Mouse (Mus musculus): ENCODE data around the gene Atp6ap1. TPM values are rescaled to one million over a fixed set of nuclear protein-coding genes. Genes with fewer than 3 reads are reported as not detected.

The Atp6ap1 gene
- total RNA-seq (2023) = 100 to 1,000 TPM; 263 to 299 TPM

DNA sequence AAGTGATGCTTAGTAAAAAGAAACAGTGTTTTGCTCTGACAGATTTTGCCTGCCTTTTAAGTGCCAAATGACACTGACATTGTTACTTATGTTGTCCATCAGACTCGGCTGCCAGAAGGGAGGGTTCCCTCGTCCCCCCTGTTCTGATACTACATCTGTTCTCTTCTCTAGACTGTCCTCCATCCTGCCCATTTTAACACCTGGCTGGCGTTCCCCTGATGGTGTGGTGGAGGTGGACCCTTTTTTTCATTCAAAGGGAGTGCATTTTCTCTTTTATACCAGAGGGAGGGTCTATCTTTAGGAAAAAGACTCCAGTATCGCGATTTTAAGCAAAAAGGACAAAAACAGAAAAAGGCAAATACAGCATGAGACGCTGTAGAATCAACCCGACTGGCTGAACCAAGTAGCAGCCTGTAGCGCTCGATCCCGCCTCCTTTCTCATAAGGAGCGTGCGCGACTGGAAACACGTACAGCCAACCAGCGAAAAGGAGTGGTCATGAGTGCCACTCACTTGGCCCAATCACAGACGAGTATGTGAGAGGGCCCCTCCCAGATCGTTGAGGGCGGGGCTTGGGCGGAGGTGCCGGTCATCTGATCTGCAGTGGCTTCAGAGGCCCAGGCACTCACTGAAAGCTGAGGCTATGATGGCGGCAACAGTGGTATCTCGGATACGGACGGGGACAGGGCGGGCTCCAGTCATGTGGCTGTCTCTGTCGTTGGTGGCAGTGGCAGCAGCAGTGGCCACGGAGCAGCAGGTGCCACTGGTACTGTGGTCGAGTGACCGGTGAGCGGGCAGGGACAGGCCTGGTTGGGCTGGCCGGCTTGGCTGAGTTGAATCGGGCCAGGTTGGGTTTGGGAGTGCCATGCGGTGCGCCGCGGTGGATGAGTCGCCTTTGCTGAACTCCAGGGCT lies at the start of gene Atp6ap1:
Atp6ap1 (plus strand) TSS at position 560 of the 911 bp plus-strand sequence.

DNA sequence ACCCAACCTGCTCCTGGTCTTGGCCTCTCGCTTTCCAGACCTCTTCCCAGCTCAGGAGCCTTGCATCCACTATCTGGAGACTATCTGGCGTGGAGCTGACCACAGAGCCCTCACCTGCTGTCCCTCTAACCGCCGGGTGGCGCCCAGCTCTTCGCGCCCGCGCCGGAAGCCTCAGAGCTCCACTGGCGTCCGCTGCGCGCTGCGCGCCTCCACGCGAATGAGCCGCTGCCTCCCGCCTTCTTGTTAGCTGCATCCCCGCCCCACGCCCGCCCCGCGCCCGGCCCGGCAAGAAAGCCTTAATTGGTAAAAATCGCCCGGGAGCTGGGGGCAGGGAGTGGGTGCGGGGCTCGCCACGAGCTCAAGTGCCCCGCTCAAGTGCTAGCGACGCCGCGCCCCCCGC lies 47.3 kb upstream of the Atp6ap1 start, which contains the start of gene Flna:
Flna (minus strand) TSS at position 206 of the 400 bp plus-strand sequence.

DNA sequence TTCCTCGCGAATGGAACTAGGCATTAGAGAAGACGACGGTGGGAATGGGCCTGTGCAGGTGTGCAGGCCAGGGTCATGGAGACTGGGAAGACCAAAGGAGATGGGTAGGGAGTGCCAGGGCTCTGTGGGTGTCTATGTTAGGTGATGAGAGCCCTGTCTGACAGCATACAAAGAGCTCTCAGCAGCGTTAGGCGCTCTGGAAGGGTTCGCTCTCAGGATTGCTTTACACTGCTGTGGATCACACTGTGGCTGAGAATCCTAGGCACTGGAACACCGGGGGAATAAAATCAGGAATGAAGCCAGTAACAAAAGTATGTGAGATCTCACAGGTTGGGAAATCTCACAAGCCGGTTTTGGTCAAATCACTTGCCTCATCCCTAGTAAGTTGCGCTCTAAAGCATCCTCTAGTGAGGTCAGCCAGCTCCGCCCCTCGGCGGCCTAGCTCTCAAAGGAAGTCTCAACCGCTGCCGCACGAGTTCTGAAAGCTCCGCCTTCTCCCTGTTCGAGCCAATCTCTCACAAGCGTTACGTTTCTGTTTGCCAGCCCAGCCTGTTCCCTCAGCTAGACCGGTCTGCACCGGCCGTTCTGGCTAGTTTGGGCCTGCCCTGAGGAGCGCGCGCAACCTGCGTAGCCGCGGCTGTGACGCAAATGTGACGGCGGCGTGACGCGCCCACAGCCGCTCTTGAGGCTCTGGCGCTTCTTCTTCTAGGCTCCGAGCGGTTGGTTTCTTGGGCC lies 42.6 kb upstream of the Atp6ap1 start, which contains the start of gene Emd:
Emd (plus strand) TSS at position 535 of the 735 bp plus-strand sequence.

DNA sequence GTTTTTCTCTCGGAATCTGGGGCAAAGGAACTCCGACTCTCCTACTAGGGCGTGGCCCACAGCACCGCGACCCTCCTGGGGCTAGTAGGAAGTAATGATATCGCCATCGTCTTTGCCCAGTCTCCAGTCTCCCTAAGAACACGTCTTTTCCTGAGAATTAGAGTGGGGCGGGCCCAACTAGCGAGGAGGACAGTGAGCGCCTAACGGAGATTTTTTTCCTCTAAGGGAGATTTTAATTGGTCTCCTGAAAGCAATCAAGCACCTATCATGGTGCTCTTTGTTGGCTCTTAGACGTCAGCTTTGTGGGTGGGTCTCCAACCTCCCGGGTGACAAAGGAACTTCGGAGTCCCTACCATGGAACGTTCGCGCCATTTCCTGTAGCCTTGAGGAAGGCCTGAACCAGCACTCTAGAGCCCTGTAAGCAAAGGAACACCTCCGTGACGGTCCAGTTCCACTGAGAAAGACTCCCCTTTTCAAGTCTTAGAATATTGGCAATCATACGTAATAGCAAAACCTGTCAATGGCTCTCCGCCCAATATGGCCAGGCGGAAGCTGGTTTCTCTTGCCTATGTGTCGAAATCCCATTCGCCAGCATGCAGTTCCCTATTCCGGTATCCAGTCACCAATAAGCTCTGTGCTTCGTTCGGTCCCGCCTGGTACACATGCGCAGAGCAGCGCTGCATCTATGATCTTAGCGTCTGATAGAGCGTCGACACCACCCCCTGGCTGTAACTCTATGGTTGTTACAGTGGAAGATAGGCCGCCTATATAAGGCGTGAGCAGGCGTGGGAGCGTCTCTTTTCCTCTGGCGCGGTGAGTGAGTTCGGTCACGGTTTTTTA lies 26.6 kb upstream of the Atp6ap1 start, which contains the start of gene Rpl10:
Rpl10 (plus strand) TSS at position 751 of the 840 bp plus-strand sequence.

DNA sequence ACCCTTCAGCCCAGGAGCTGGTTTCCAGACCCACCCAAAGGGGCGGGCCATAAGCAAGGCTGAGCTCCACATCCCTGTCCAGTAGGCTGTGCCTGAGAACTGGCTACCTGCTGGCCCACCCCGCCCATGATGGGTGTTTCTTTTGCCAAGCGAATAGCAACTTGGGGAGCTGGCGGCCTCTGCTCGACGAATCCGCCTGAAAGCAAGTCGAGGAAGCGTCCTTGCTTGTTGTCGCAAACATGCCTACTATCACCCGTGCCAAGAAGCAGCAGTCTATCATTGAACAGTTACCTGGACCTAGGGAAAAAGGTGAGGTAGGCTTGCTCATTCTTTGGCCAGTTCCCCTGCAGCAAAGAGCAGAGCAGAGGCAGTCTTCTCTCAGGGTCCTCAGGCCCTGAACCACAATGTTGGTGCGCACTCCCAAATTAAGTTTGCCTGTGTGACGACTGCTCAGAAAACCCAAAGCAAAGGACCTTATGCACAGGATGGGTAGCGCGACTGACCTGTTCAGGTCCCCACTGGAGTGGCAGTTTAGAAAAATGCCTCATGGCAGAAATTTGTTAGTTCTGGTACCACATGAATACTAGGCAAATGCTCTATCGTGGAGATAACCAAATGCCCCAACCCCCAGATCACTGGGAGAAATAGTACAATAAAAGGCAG lies 15.0 kb upstream of the Atp6ap1 start, which contains the start of the genes Taz and Dnase1l1:
Taz (plus strand) TSS at position 181 of the 663 bp plus-strand sequence.
Dnase1l1 (minus strand) TSS at position 606 of the 663 bp plus-strand sequence.

DNA sequence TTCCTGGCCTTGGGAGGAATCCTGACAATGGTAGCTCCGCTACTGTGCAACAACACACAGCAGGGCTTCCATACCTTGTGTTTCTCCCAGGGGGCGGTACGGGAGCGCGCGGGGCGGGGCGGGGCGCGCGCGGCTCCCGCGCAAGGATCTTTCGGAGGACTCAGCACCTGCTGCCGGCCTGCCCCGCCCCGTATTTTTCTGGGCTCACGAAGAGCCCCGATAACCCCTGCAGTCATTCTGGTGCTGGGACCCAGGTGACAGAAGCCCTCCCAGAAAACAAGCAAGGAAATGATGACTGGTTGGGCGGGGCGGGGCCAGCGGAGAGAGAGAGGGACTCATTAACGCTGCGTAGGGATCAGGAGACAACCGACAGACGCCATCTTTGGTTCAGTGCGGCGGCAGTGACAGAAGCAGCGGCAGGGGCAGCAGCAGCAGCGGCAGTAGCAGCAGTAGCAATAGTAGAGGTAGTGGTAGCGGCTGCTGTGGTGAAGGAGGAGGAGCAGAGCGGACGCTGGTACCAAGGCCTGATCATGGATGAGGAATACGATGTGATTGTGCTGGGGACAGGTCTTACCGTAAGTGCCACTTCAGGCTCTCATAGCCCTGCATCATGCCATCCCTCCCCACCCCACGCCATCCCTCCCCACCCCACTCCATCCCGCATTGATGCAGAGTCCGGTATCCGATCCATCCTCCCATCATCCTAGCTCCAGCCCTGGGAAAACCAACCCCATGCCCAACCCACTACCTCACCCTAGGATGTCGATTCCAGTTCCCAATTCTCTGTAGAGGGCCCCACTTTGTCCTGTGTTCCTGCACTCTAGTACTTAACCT lies 8.2 kb downstream of the Atp6ap1 start, which contains the start of gene Gdi1:
Gdi1 (plus strand) TSS at position 132 of the 834 bp plus-strand sequence.

DNA sequence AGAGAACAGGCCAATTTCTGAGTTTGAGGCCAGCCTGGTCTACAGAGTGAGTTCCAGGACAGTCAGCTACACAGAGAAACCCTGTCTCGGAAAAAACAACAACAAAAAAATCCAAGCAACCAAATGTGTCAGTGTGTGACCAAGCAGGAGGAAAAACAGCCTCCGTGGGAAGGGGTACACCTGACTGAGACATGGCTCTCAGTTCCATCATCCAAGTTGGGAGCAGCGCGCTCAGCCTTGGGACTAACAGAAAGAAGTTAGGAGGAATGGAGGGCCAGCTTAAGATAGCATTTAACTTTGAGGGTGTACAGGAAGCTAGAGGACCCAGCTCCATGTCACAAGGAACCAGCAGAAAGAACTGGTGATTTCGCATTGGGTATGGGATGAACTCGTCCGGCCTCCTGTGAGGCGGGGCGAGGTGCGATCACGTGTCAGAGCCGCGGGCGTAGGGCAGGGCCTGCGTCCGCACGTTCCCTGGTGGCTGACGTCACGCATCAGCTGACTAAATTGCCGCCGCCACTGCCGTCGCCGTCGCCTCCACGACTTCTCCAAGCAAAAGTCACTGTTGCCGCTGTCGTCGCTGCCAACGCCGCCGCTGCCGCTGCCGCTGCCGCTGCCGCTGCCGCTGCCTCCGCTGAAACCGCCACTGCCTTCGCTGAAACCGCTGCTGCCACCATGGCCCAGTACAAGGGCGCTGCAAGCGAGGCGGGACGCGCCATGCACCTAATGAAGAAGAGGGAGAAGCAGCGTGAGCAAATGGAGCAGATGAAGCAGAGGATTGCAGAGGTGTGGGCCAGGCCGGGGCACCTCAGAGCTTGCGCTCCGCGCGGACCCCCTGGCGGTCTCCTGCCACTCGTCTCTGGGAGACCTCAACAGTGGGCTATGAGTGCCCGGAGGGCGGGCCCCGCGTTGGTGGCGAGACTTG lies 15.9 kb downstream of the Atp6ap1 start, which contains the start of gene Fam50a:
Fam50a (plus strand) TSS at position 494 of the 925 bp plus-strand sequence.

DNA sequence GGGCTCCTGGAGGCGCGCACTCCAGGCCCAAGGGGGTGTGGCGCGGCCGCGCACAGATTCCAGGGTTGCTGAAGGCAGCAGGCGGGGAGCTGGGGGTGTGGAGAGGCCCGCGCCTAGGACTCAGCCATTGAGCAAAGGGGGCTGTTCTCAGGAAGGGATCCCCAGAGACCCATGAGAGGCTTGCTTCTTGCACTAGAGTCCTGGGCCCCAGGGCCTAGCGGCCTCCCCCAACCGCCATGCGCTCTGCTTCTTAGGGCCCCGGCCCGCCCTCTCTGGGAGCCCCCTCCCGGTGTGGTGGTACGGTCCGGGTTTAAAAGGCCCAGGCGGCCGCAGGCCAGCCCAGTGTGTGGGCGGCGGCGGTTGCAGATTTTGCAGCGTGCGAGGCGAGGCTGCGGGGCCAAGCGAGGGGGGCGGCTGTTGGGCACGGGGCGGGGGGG lies 31.8 kb downstream of the Atp6ap1 start, which contains the start of gene Plxna3:
Plxna3 (plus strand) TSS at position 342 of the 437 bp plus-strand sequence.

DNA sequence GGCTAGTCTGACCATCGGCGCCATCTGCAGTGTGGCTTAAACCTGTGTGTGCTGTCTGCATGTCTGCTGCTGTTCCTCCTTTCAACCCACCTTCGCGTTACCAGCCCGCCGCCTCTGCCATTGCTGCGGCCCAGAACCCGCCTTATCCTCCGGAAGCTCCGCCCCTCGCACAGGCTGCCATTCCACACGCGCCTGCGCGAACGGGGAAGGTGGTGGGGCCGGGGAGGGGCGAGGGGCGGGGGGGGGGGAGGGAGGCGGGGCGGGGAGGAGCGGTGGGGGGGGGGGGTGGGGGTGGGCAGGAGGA lies 56.5 kb downstream of the Atp6ap1 start, which contains the start of gene Lage3:
Lage3 (minus strand) TSS at position 152 of the 304 bp plus-strand sequence.

Other genes starting within 250 kb of the Atp6ap1 start
- gene Opn1mw, start 169.6 kb upstream of the Atp6ap1 start, total RNA-seq (2023) = not detected
- 10 to 100 TPM; 42.6 to 44.5 TPM for gene Mecp2, start 161.7 kb upstream of the Atp6ap1 start, total RNA-seq (2023)
- not detected for gene Tex28, start 129.3 kb upstream of the Atp6ap1 start, total RNA-seq (2023)
- gene Tktl1, start 119.8 kb upstream of the Atp6ap1 start, total RNA-seq (2023) = not detected
- gene Flna, start 47.3 kb upstream of the Atp6ap1 start, total RNA-seq (2023) = 1,000 to 10,000 TPM; 1,568 to 1,591 TPM
- gene Emd, start 42.4 kb upstream of the Atp6ap1 start, total RNA-seq (2023) = 10 to 100 TPM; 74.3 to 79.1 TPM
- 100 to 1,000 TPM; 714 to 836 TPM for gene Rpl10, start 26.3 kb upstream of the Atp6ap1 start, total RNA-seq (2023)
- gene Taz, start 15.2 kb upstream of the Atp6ap1 start, total RNA-seq (2023) = 10 to 100 TPM; 62.3 to 73.3 TPM
- 100 to 1,000 TPM in 1 of 2 experiments, 10 to 100 TPM in 1; 98.3 to 103 TPM for gene Dnase1l1, start 14.8 kb upstream of the Atp6ap1 start, total RNA-seq (2023)
- 100 to 1,000 TPM; 208 to 227 TPM for gene Gdi1, start 7.9 kb downstream of the Atp6ap1 start, total RNA-seq (2023)
- gene Fam50a, start 15.9 kb downstream of the Atp6ap1 start, total RNA-seq (2023) = 10 to 100 TPM; 71.4 to 76.9 TPM
- gene Plxna3, start 32.0 kb downstream of the Atp6ap1 start, total RNA-seq (2023) = 1 to 10 TPM; 1.4 to 4.5 TPM
- 10 to 100 TPM; 18.3 to 21.8 TPM for gene Lage3, start 56.5 kb downstream of the Atp6ap1 start, total RNA-seq (2023)
- gene Ubl4a, start 76.1 kb downstream of the Atp6ap1 start, total RNA-seq (2023) = 10 to 100 TPM; 22.9 to 25.5 TPM
- 10 to 100 TPM; 19.6 to 23.9 TPM for gene Slc10a3, start 76.3 kb downstream of the Atp6ap1 start, total RNA-seq (2023)
- 10 to 100 TPM; 16.6 to 20.0 TPM for gene Fam3a, start 96.2 kb downstream of the Atp6ap1 start, total RNA-seq (2023)
- 10 to 100 TPM; 30.0 to 30.5 TPM for gene Ikbkg, start 96.2 kb downstream of the Atp6ap1 start, total RNA-seq (2023)
- 100 to 1,000 TPM; 195 to 224 TPM for gene G6pdx, start 132.1 kb downstream of the Atp6ap1 start, total RNA-seq (2023)
- gene Gm6880, start 184.3 kb downstream of the Atp6ap1 start, total RNA-seq (2023) = not detected

Data from monocyte, adult 59 days (primary cell).